Mouse (Mus musculus) kidney, adult 2 months (tissue): ENCODE results near the gene Tmeff1. TPM values are rescaled to one million over a fixed set of nuclear protein-coding genes. Genes with fewer than 3 reads are reported as not detected.
A peak's percentile ranks its signal among the peaks of the same experiment; 100 is the strongest.

Experiments used
- DNase-seq: peaks from one replicate; pipeline ENCODE4 v3.0.0; 2021
- H3K27ac ChIP-seq: fragments of 200-500 bp; 2 replicates; pipeline ENCODE4 v1.5.1; 2012; ENCODE audit warnings: low read depth, low read length, control low read depth, inconsistent platforms; ENCODE audit not compliant: insufficient read depth
- H3K27me3 ChIP-seq: fragments of 200-500 bp; replicated peaks from 2 replicates; pipeline ENCODE4 v1.6.1; 2012; ENCODE audit warnings: mild to moderate bottlenecking, moderate library complexity, low read length, inconsistent platforms; ENCODE audit not compliant: control insufficient read depth, insufficient read depth
- H3K36me3 ChIP-seq: fragments of 200-500 bp; 2 replicates; pipeline ENCODE4 v1.6.1; 2012; ENCODE audit warnings: mild to moderate bottlenecking, moderate library complexity, low read length, inconsistent platforms; ENCODE audit not compliant: control insufficient read depth, insufficient read depth
- H3K4me1 ChIP-seq: fragments of 200-500 bp; 2 replicates; pipeline ENCODE4 v1.6.1; 2011; ENCODE audit warnings: low read length; ENCODE audit not compliant: control insufficient read depth, insufficient read depth
- H3K4me3 ChIP-seq: fragments of 200-500 bp; 2 replicates; pipeline ENCODE4 v1.5.1; 2011; ENCODE audit warnings: mild to moderate bottlenecking, low read depth, low read length, control low read depth; ENCODE audit not compliant: insufficient read depth
- CTCF ChIP-seq: fragments of 200-500 bp; conservative IDR thresholded peaks from 2 replicates; pipeline ENCODE4 v1.5.1; 2011; ENCODE audit warnings: low read depth, mild to moderate bottlenecking, control low read depth, low read length, moderate library complexity, mixed read lengths; ENCODE audit not compliant: insufficient read depth, insufficient read length
- POLR2A ChIP-seq: fragments of 200-500 bp; IDR thresholded peaks from one replicate; pipeline ENCODE4 v1.6.1; 2011; ENCODE audit warnings: low read depth, low read length, control low read depth
- WGBS: fragments of 180-500 bp; shearing (Covaris S2); methylation state at CpG from one replicate; pipeline ENCODE4 v1.1.7; 2018; 5-methylcytosine and 5-hydroxymethylcytosine counted together
- polyA plus RNA-seq: library from polyadenylated mRNA; depleted of rRNA; stranded (reverse); fragments of >200 nt; gene quantifications from 2 replicates; pipeline ENCODE4 v1.2.3, GENCODE M21; 2012

The Tmeff1 gene
- polyA plus RNA-seq, 1 experiment, result 1.3 TPM

DNA sequence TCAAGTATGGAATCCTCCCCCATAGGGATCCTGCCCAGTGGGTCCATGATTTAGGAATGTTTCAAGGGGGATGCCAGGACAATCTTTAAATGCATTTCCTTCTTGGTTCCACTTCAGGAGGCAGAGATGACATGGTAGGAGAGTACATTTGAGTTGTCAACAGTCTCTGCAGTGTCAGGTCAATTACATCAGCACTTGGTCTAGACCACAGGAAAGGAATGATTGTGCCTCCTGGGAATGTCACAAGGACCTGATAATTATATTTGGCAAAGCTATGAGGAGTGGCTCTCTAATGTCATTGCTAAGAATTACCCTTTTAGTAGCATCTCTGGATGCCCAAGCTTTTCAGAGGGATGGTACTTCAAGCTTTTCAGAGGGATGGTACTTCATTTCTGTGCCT is 20.0 kb upstream of the Tmeff1 start:
- Histone ChIP-seq H3K4me3 (no peak overlapping the region), H3K27ac (no peak overlapping the region), H3K36me3 (no peaks in the 10 kb centered on the region), H3K4me1 (no peaks in the 10 kb centered on the region), H3K27me3 (no peaks in the 10 kb centered on the region)
- TF ChIP-seq CTCF, result no peak
- no peak for TF ChIP-seq POLR2A
- DNase-seq, result no peak

DNA sequence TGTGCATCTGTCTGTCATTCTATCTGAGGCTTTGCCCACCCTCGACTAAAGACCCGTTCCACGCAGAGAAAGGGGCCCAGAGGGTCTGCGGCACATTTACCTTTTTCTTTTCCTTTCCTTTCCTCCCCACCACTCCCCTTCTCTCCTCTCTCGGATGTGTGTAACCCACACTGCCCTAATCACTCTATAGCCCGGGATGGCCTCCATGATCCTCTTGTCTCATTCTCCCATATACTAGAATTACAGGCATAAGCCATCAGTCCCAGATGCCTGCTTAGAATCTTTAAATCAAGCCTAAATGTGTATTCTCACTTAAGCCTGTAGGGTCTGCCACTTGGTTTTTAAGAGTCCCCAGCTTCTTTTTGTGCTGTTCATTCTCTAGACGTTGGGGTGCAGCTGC is 8.6 kb upstream of the Tmeff1 start:
- no peak overlapping the region for H3K27ac ChIP-seq
- DNase-seq, result no peak
- H3K4me1 ChIP-seq, result no peaks in the 10 kb centered on the region
- no peaks in the 10 kb centered on the region for H3K36me3 ChIP-seq
- no peak overlapping the region for H3K4me3 ChIP-seq
- TF ChIP-seq CTCF, result no peak
- no peak for TF ChIP-seq POLR2A
- WGBS, result 89% methylated on average over 7 of the region's 7 CpGs
- no peaks in the 10 kb centered on the region for H3K27me3 ChIP-seq

DNA sequence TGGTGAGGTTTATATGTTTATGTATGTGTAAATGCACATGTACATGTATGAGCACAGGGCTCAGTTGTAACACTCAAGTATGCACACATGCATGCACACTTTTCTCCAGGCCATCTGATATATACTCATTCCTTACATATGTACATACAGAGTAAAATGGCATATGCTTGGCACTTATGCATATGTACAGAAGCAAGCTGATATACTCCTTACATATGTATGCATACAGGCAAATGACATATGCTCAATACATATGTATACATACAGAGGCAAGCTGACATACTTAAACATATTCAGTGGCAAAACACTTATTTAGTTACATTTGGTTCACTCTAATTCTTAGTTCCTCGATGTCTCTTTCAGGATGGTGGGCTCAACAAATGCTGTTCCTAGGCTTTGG is 7.1 kb upstream of the Tmeff1 start:
- H3K4me3 ChIP-seq, result no peak overlapping the region
- no peak for DNase-seq
- no peaks in the 10 kb centered on the region for H3K4me1 ChIP-seq
- no peak overlapping the region for H3K27ac ChIP-seq
- no peak for TF ChIP-seq CTCF
- no peak for TF ChIP-seq POLR2A
- H3K27me3 ChIP-seq, result no peaks in the 10 kb centered on the region
- no peaks in the 10 kb centered on the region for H3K36me3 ChIP-seq
- WGBS, result 91% methylated on average over 1 of the region's 1 CpGs

DNA sequence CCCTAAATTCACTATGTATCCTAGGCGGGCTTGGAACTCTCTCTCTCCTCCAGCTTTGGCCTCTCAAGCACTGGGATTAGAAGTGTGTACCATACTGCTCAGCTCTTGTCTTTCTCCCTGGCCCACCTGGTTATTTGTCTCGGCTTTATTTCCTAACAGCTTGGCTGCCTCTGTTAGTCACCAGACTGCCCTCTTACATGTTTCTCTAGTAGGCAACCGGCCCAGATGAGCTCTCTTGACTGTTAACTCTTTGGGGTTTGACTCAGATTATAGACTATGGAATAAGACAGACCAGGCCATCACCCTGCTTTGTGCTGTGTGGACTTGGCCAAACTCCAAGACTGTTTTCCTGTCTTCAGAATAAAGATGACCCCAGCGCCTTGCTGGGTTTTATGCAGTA is 6.6 kb upstream of the Tmeff1 start:
- WGBS, result 49% methylated on average over 4 of the region's 4 CpGs
- Histone ChIP-seq H3K4me3 (no peak overlapping the region), H3K36me3 (no peaks in the 10 kb centered on the region), H3K27me3 (no peaks in the 10 kb centered on the region), H3K27ac (no peak overlapping the region), H3K4me1 (no peaks in the 10 kb centered on the region)
- TF ChIP-seq CTCF (no peak), POLR2A (no peak)
- DNase-seq, result peak; percentile 2

DNA sequence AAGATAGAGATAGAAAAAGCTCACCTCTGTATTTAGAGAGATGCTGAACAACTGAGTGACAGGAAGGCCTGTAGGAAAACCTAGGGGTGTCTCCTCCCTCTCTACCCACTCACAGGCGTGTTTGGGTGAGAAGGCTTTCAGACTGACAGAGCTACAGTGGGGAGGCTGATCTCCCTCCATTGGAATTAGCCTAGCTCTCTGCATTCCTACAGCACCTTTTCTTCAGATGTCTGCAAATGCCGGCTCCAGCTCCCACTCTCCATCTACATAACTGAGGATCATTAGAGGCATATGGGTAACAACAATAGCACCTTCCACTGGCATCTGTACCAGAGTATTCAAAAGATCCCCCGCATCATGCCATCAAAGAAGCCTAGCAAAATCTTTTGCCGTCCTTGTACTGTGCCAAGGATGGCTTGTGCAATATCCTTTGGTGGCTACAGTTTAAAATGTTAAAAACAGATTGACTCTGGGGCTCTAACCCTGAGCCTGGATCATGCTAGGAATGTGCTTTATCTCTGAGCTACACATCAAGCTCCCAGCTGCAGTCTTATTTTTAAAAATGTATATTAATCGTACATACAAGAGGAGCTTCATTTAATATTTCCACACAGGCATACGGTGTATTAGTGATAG is 5.4 kb upstream of the Tmeff1 start:
- no peak for DNase-seq
- no peaks in the 10 kb centered on the region for H3K4me1 ChIP-seq
- TF ChIP-seq CTCF, result no peak
- no peak for TF ChIP-seq POLR2A
- no peak overlapping the region for H3K27ac ChIP-seq
- no peak overlapping the region for H3K4me3 ChIP-seq
- H3K27me3 ChIP-seq, result no peaks in the 10 kb centered on the region
- 75% methylated on average over 6 of the region's 6 CpGs for WGBS
- no peaks in the 10 kb centered on the region for H3K36me3 ChIP-seq

DNA sequence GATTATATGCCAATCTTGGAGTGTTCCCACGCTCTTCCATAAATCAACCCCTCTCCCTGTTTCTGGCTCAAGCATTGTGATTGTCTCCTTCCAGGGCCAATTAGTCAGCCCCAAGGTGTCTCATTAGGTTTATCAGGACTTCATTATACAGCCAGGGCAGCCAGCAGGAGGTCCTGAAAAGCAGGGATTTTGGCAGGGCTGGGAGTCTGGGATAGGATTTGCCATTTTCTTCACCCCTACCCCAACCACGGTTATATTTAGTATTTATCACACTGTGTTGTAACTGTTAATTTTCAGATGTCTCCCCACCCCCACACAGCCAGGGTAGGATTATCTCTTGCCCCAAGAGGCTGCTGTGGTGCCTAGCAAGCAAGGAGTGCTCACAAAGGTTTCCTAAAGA is 3.8 kb upstream of the Tmeff1 start:
- DNase-seq, result no peak
- Histone ChIP-seq H3K27me3 (0 out of 2 replicates have a peak, but pooled peaks cover 2% of the 10 kb centered on the region), H3K4me1 (0 out of 2 replicates have a peak, but pooled peaks cover 2% of the 10 kb centered on the region), H3K36me3 (no peaks in the 10 kb centered on the region), H3K27ac (no peak overlapping the region), H3K4me3 (no peak overlapping the region)
- TF ChIP-seq POLR2A, result no peak
- TF ChIP-seq CTCF, result no peak
- WGBS, result 42% methylated on average over 2 of the region's 2 CpGs

DNA sequence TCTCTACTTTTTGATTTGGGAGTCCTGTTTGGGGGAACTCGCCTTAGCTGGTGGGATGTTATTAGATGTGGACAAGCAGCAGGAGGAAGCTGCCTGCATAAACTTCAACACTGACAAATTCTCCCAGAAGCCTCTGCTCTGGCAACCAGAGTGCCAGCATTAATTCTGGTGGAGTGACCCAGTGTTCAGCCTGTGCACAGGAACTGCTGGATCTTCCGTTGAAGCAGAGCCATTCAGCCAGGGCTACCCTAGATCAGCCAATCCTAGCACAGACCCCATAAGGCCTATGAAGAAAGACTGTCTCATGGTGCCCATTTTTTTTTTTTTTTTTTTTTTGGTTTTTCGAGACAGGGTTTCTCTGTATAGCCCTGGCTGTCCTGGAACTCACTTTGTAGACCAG is 3.0 kb upstream of the Tmeff1 start:
- no peak for DNase-seq
- H3K27ac ChIP-seq, result no peak overlapping the region

More for the DNA sequence above, 3.0 kb upstream of the Tmeff1 start:
- H3K4me1 ChIP-seq, result 0 out of 2 replicates have a peak, but pooled peaks cover 2% of the 10 kb centered on the region
- TF ChIP-seq CTCF (no peak), POLR2A (no peak)
- H3K36me3 ChIP-seq, result no peaks in the 10 kb centered on the region
- 65% methylated on average over 3 of the region's 3 CpGs for WGBS
- no peak overlapping the region for H3K4me3 ChIP-seq
- 0 out of 2 replicates have a peak, but pooled peaks cover 2% of the 10 kb centered on the region for H3K27me3 ChIP-seq
